Mouse (Mus musculus): ENCODE measurements around the gene Lims1. TPM values are rescaled to one million over a fixed set of nuclear protein-coding genes. Genes with fewer than 3 reads are reported as not detected.
A peak's percentile ranks its signal among the peaks of the same experiment; 100 is the strongest.

Lims1 gene
- polyA plus RNA-seq, 3 experiments from 2014 or later: 96.1 to 111 (median 106) TPM

DNA sequence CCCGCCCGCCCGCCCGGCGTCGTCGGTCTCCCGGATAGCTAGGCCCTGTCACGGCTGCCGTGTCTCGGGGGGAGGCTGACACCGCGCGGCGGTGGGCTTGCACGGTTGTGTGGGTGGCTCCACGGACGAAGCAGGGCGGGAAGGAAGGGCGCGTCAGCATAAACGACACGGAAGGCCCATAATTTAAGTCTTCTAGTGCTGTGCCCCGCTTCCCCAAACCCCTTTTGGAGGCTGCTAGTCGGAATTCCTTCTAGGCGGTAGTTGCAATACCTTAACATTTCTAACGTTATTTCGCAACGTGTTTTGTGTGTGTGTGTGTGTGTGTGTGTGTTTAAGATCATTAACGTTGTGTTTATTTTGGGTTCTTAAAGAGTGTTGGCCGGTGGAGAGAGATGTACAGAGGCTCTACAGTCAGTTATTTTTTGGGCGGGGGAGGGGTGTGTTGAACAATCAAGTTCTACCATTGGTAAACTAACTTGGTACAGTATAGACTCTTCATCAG lies 124.1 kb downstream of the Lims1 start:
- ATAC-seq: peak; percentile 20

DNA sequence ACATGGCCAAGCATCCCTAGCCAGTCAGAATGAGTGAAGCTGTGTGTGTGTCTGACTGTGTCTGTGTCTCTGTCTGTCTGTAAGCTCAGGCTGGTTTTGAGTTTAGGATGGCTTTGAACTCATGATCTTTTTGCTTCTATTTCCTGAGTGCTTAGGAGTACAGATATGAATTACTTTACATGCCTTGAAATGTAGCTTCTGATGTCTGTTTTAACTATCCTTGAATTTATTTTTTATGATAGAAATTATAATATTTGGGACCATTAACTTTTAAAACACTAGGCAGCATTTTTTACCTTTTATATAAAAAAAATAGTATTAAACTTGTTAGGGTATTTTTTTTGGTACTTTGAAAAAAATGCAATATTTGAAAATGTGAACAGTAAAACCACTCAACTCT lies 128.3 kb downstream of the Lims1 start:
- ATAC-seq: no peak

DNA sequence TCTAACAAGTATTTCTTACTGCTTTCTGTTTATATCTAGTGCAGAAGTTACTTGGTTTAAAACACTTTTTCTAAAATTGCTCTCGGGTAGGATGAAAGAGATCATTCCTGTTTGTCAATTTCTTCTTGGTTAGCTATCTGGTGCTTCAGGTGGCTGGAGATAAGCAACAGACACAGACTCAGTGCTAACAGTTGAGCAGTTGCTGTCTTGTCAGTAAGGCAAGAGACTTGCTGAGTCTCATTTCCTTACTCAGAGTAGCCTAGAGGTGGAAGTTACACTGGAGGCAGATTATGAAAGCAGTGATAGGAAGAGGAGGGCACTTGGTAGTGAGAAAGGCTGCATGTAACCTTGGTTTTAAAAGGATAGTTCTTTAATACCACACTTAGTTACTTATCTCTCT lies 128.9 kb downstream of the Lims1 start:
- no peak for ATAC-seq

DNA sequence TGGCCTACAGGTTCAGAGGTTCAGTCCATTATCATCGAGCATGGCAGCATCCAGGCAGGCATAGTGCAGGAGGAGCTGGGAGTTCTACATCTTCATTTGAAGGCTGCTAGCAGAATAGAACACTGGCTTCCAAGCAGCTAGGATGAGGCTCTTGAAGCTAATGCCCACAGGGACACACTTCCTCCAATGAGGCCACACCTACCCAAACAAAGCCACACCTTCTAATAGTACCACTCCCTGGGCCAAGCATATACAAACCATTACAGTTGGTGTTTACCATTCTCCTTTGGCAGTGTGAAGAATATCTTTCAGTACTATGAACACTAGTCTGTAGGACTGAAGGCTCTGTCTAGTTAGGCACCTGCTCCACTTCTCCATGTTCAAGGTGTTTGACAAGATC lies 136.6 kb downstream of the Lims1 start:
- ATAC-seq: no peak

Other genes starting within 250 kb of the Lims1 start
- gene AW822073, start 98.5 kb upstream of the Lims1 start, polyA plus RNA-seq (2017; shearing (Covaris generic)): not detected
- gene Duxf3, start 90.8 kb upstream of the Lims1 start, polyA plus RNA-seq (2017; shearing (Covaris generic)): not detected
- not detected for gene Gm4981, start 86.8 kb upstream of the Lims1 start, polyA plus RNA-seq (2017; shearing (Covaris generic))
- gene Gcc2, start 68.0 kb upstream of the Lims1 start, polyA plus RNA-seq (2017; shearing (Covaris generic)): 10 to 100 TPM; 70.3 to 85.0 (median 78.0) TPM
- 10 to 100 TPM; 23.6 to 27.6 (median 27.3) TPM for gene Ranbp2, start 123.5 kb downstream of the Lims1 start, polyA plus RNA-seq (2017; shearing (Covaris generic))
- gene Ccdc138, start 174.5 kb downstream of the Lims1 start, polyA plus RNA-seq (2017; shearing (Covaris generic)): 1 to 10 TPM; 2.2 to 5.1 (median 2.7) TPM

Data from inflammation-experienced regulatory T-cells, adult 6 months (primary cell).